Mouse (Mus musculus): ENCODE measurements around the gene Olfr1158. TPM values are rescaled to one million over a fixed set of nuclear protein-coding genes. Genes with fewer than 3 reads are reported as not detected.
"Not testable (repeated sequence)": the region's sequence is repeated elsewhere in the genome, so short reads cannot be mapped to it uniquely, and the experiment has no call there.

Gene Olfr1158
- total RNA-seq (2021): not detected
- long read RNA-seq, experiment 1: 0 reads
- long read RNA-seq, experiment 2: 0 reads

DNA sequence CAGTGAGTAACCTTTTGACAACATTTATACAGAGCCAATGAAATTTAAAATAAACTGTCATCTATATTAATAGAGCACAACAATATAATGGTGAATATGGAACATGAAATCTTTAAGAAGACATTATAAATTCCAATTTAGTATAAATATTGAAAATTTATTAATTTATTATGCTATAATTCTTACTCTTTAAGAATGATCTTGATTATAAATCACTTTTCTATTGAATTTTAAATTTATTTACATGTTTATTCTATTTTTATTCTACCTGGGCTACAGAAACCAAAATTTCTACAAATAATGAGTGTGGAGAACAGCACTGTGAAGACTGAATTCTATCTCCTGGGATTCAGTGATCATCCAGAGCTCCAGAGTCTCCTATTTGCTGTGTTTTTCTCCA, at the start of gene Olfr1158:
Gene Olfr1158 (plus strand): TSS at position 301 of the 400 bp plus-strand sequence.
- intact Hi-C loops (cut with DNase I; ENCODE audit: low total_unique reads): no loop called here
- no peak for DNase-seq

DNA sequence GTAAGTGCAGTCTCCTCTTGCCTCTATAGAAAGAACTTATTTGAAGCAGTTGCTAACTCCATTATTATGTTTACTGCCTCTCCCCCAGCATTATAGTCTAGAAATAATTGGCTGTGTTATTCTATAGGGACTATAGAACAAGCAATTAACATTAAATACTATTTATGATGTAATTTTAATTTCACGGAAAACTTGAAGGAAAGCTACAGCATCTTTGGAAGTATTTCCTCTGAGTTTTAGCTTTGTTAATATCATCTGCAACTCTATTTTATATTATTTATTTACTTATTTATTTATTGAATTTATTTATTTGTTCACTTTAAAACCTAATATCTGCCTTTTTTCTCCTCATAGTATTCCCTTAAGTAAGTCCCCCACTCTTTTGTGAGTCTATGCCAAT, 44.9 kb upstream of the Olfr1158 start, which contains the start of gene Olfr1155:
Gene Olfr1155 (minus strand): TSS at position 101 of the 400 bp plus-strand sequence.
- DNase-seq: no peak
- intact Hi-C loops (cut with DNase I; ENCODE audit: low total_unique reads): no loop called here

DNA sequence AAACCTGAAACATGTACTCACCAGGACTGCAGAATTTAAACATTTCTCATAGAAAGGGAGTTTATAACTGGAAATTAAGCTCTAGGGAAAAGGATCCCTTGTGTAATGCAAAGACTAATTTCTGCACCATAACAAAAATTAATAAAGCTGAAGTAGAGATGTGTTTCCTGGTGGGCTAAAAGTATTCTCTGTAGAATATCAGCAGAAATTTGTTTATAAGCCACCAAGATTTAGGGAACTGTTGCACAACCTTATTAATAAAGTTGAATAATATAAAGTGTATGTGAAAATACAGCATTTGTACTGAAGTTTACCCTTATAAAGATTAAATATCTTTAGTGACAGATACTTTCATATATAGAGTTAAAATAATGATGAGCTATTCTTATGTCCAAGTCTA, 36.9 kb upstream of the Olfr1158 start, which contains the start of gene Olfr1156:
Gene Olfr1156 (minus strand): TSS at position 101 of the 400 bp plus-strand sequence.
- intact Hi-C loops (cut with DNase I; ENCODE audit: low total_unique reads): no loop called here

DNA sequence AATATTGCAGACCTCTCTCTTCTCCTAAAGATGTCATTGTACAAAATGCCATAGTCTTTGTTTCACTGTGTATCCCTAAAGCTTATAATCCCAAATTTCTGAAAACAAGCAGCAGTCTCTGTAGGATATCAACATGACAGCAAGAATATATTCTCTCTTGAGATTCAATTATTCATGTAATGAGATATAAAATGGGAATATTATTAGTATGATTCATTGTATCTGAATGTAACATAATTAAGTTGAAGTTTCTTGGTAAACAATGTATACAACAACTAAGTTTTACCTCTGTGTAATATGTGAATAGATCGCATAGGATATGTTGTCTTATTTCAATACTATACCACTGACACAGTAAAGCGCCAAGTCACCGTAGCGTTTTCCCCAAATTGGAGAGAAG, 21.7 kb upstream of the Olfr1158 start, which contains the start of gene Olfr1157:
Gene Olfr1157 (minus strand): TSS at position 101 of the 400 bp plus-strand sequence.
- no peak for DNase-seq
- intact Hi-C loops (cut with DNase I; ENCODE audit: low total_unique reads): no loop called here

More for the DNA sequence above, 36.9 kb upstream of the Olfr1158 start, which contains the start of gene Olfr1156:
- DNase-seq: no peak

DNA sequence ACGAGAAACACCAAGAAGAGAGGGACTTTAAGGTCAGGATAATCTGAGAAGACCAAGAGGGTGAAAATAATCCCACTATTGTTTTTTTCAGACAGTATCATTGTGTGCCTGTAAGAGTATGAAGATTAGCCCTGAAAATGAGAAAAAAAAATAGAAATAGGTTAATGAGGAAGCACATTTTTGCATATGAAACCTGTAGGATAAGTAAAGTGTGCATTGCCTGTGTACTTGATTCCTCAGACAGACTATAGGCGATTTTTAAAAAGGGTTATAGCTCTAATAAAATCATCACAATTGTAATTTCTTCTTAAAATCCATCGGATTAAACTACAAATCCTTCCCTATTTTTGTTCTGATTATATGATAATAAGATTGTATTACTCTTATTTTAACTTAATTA, 15.3 kb upstream of the Olfr1158 start, which contains the start of gene Olfr74:
Gene Olfr74 (minus strand): TSS at position 101 of the 400 bp plus-strand sequence.
- no peak for DNase-seq
- intact Hi-C loops (cut with DNase I; ENCODE audit: low total_unique reads): no loop called here

DNA sequence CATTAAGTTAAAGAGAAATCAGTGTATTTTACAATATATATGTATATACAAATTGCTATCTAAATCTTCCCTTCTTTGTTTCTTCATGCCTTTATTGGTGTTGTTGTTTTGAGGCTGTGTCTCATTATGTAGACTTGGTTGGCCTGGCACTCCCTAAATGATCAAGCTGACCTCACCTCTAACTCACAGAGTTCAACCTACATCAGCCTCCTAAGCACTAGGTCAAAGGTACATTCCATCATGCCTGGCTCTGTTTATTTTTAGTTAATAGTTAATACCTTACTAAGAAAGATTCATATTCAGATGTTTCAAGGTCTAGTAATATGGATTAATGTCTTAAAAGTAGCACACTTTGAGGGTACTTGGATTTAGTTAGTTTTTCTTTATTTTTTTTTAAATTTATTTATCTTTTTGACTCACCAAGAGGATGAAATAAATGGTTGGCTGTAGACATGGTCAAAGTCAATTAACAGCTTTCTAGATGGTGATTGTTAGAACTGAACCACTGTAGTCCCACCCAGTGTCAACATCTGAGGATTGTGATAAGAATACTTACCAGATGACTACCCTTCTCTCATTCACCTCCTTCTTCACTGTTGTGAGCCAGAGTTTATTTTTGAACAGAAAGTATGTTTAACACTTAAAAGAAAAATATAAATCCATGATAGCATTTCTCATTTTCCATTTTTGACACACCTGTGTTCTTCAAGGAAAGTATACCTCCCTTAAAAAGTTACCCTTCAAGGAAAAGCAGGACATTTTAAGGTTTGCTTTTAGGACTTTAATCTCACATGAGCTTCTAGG, 17.8 kb downstream of the Olfr1158 start, which contains the start of gene Olfr1160:
Gene Olfr1160 (minus strand): TSS at position 754 of the 804 bp plus-strand sequence.
- intact Hi-C loops (cut with DNase I; ENCODE audit: low total_unique reads): no loop called here
- no peak for DNase-seq

DNA sequence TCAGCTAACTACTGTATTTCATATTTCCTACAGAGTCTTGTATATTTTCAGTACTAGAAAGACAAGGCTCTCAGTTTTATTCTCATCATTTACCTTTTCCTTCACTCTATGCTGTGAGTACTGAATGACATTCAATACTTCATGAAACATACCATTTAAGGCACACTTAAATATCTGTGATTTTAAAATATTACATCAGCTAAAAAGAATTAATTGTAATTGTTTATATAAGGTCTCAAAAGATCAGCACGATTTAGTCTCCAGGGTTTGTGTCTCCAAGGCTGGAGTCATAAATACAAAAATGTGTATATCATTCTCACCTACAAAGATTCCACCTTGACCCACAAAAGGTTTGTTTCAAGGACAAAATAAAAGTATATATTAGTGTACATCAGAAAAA, 32.6 kb downstream of the Olfr1158 start, which contains the start of gene Olfr1161:
Gene Olfr1161 (plus strand): TSS at position 301 of the 400 bp plus-strand sequence.
- intact Hi-C loops (cut with DNase I; ENCODE audit: low total_unique reads); DNase-seq: not testable (repeated sequence)

DNA sequence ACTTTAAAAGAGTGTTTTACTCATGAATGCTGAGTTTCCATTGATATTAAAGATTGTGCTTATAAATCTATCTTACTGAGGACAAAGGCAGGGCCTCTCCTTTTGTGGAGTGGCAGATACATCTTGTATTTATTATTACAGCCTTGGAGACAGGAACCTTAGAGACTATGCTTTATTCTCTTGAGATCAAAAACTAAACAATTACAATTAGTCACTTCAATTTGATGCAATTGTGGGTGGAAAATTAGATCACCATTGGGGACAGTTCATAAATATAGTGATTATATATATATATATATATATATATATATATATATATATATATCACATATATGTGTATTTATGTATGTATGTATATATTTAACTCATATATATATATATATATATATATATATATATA, 47.7 kb downstream of the Olfr1158 start, which contains the start of gene Olfr73:
Gene Olfr73 (minus strand): TSS at position 101 of the 400 bp plus-strand sequence.
- DNase-seq: no peak
- intact Hi-C loops (cut with DNase I; ENCODE audit: low total_unique reads): no loop called here

Other genes with a start within 250 kb of the Olfr1158 start
- not detected for gene Olfr1140, start 246.4 kb upstream of the Olfr1158 start, total RNA-seq (2021)
- gene Olfr1141, start 236.1 kb upstream of the Olfr1158 start, total RNA-seq (2021): not detected
- gene Olfr152, start 210.6 kb upstream of the Olfr1158 start, total RNA-seq (2021): not detected
- not detected for gene Olfr1143, start 189.5 kb upstream of the Olfr1158 start, total RNA-seq (2021)
- gene Olfr1145, start 180.3 kb upstream of the Olfr1158 start, total RNA-seq (2021): not detected
- gene Olfr1148, start 159.6 kb upstream of the Olfr1158 start, total RNA-seq (2021): not detected
- gene Olfr1150-ps1, start 146.1 kb upstream of the Olfr1158 start, total RNA-seq (2021): not detected
- gene Olfr1151, start 134.3 kb upstream of the Olfr1158 start, total RNA-seq (2021): not detected
- gene Olfr1152, start 123.6 kb upstream of the Olfr1158 start, total RNA-seq (2021): not detected
- not detected for gene Olfr1153, start 95.2 kb upstream of the Olfr1158 start, total RNA-seq (2021)
- gene Olfr1154, start 84.9 kb upstream of the Olfr1158 start, total RNA-seq (2021): not detected
- not detected for gene Olfr1155, start 45.0 kb upstream of the Olfr1158 start, total RNA-seq (2021)
- not detected for gene Olfr1156, start 37.0 kb upstream of the Olfr1158 start, total RNA-seq (2021)
- not detected for gene Olfr1157, start 21.8 kb upstream of the Olfr1158 start, total RNA-seq (2021)
- not detected for gene Olfr74, start 15.4 kb upstream of the Olfr1158 start, total RNA-seq (2021)
- gene Olfr1160, start 18.2 kb downstream of the Olfr1158 start, total RNA-seq (2021): not detected
- not detected for gene Olfr1161, start 32.7 kb downstream of the Olfr1158 start, total RNA-seq (2021)
- gene Olfr73, start 47.6 kb downstream of the Olfr1158 start, total RNA-seq (2021): not detected
- not detected for gene Olfr1162, start 61.0 kb downstream of the Olfr1158 start, total RNA-seq (2021)
- not detected for gene Olfr1163, start 81.7 kb downstream of the Olfr1158 start, total RNA-seq (2021)
- not detected for gene Olfr1164, start 103.9 kb downstream of the Olfr1158 start, total RNA-seq (2021)
- not detected for gene Olfr1166, start 138.2 kb downstream of the Olfr1158 start, total RNA-seq (2021)
- not detected for gene Olfr1167, start 165.1 kb downstream of the Olfr1158 start, total RNA-seq (2021)
- gene Olfr1168, start 191.8 kb downstream of the Olfr1158 start, total RNA-seq (2021): not detected
- gene Olfr1170, start 238.2 kb downstream of the Olfr1158 start, total RNA-seq (2021): not detected